Comparison of ENCODE assay signal across 14 mouse cellular contexts in genomic region chr11:55268580-55268979, GRCm38 (mm10).
"Had no signal": no experiment of that assay in that cellular context is flagged by ENCODE, and none has a peak within 500 bp of the region (broad histone marks: within the 10 kb centered on the region; RNA-seq: fewer than 3 reads in every experiment).

No protein-coding gene starts in this region.

- DNase-seq: liver, postnatal 0 days; lung, adult 2 months; lung, postnatal 14 days; lung, postnatal 36 days; midbrain, embryonic 14.5 days; retina, postnatal 1 day; right cerebral cortex, postnatal 25 days; right cerebral cortex, postnatal 4 days; spleen, adult 18-20 months; thymus, adult 18-20 months; thymus, postnatal 14 days; thymus, postnatal 36 days had no signal

- ATAC-seq: liver, postnatal 0 days; lung, postnatal 0 days; midbrain, embryonic 16.5 days had no signal
